Mouse (Mus musculus): ENCODE measurements around the gene Ppp1ca.

DNA sequence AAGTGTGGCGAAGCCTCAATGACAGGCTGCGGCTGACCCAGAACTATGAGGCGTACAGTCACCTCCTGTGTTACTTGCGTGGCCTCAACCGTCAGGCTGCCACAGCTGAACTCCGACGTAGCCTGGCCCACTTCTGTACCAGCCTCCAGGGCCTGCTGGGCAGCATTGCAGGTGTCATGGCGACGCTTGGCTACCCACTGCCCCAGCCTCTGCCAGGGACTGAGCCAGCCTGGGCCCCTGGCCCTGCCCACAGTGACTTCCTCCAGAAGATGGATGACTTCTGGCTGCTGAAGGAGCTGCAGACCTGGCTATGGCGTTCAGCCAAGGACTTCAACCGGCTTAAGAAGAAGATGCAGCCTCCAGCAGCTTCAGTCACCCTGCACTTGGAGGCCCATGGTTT, 30.3 kb downstream of the Ppp1ca start:
- TF ChIP-seq POLR2A (IDR thresholded peaks at IDR 0.05; ENCODE audit: low read depth, low read length) (no peak), CTCF (conservative IDR thresholded peaks at IDR 0.05; ENCODE audit: insufficient read depth, insufficient read length, low read depth, low read length) (no peak)
